Mouse (Mus musculus) cerebellum, adult 2 months (tissue): ENCODE measurements around the gene Acvrl1. TPM values are rescaled to one million over a fixed set of nuclear protein-coding genes. Genes with fewer than 3 reads are reported as not detected.

Experiments
- DNase-seq, 2 experiments: peaks; one replicate each; pipeline ENCODE4 v3.0.0; 2021
- H3K27ac ChIP-seq: fragments of 200-500 bp; 2 replicates; pipeline ENCODE4 v1.5.1; 2012; ENCODE audit warnings: low read length, control low read depth, inconsistent platforms; ENCODE audit not compliant: insufficient read depth
- H3K27me3 ChIP-seq: fragments of 200-500 bp; 2 replicates; pipeline ENCODE4 v1.6.1; 2012; ENCODE audit warnings: inconsistent platforms, mild to moderate bottlenecking, low read length, moderate library complexity; ENCODE audit not compliant: control insufficient read depth, insufficient read depth
- H3K4me1 ChIP-seq: fragments of 200-500 bp; 2 replicates; pipeline ENCODE4 v1.6.1; 2011; ENCODE audit warnings: low read length; ENCODE audit not compliant: control insufficient read depth, insufficient read depth
- H3K4me3 ChIP-seq: fragments of 200-500 bp; replicated peaks from 2 replicates; pipeline ENCODE3; 2011; ENCODE audit warnings: mild to moderate bottlenecking, low read depth, low read length, control low read depth; ENCODE audit not compliant: insufficient read depth
- CTCF ChIP-seq: fragments of 200-500 bp; IDR thresholded peaks from 2 replicates; pipeline ENCODE4 v1.5.1; 2011; ENCODE audit warnings: low read depth, mild to moderate bottlenecking, control low read depth, low read length, moderate library complexity, borderline replicate concordance; ENCODE audit not compliant: insufficient read depth
- POLR2A ChIP-seq: fragments of 200-500 bp; IDR thresholded peaks from 2 replicates; pipeline ENCODE4 v1.6.1; 2011; ENCODE audit warnings: low read length, control low read depth, borderline replicate concordance; ENCODE audit not compliant: insufficient read depth
- WGBS: fragments of 180-500 bp; shearing (Covaris S2); methylation state at CpG from one replicate; pipeline ENCODE4 v1.1.7; 2018; 5-methylcytosine and 5-hydroxymethylcytosine counted together
- polyA plus RNA-seq: library from polyadenylated mRNA; depleted of rRNA; stranded (reverse); fragments of >200 nt; gene quantifications from 2 replicates; pipeline ENCODE4 v1.2.3, GENCODE M21; 2012

The Acvrl1 gene
- polyA plus RNA-seq, 1 experiment, result 17.2 TPM

DNA sequence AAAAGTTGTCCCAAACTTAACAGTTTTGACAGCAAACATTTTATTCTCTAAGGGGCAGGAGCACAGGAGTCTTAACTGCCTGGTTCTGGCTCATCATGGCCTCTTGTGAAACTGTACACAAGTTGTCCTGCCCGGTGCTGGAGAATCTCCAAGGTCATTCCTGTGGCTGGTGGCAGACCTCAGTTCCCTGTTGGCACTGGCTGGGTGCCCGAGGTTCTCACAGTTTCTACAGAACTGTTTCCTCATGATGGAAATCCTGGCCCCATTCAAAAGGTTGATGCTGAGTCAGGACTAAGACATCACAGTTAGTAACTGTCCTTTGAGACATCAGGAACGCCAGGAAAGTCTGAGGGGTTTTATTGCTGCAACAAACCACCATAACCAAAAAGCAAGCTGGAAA lies 41.4 kb upstream of the Acvrl1 start:
- no peak for TF ChIP-seq CTCF
- TF ChIP-seq POLR2A, result no peak
- no peak overlapping the region for H3K4me3 ChIP-seq
- no peak for DNase-seq
- H3K27me3 ChIP-seq, result no peaks in the 10 kb centered on the region
- no peaks in the 10 kb centered on the region for H3K4me1 ChIP-seq
- WGBS, result 18% methylated on average over 3 of the region's 3 CpGs
- H3K27ac ChIP-seq, result no peak overlapping the region

DNA sequence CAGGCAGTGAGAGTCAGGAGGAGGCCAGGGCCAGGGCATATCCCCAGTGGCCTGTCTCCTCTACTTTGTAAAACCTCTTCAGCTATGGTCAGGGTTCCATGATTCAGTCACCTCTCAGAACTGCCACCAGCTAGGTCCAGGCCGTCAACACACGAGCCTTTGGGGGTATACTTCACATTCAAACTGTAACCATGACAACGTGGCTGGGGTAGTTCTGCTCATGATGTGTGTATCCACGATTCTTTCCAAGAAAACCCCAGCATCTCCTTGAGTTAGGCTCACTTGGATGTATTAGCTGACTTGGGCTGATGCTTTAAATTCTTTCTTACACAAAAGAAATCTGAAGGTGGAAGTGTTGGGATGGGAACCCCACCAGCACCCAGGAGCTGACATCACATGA lies 40.0 kb upstream of the Acvrl1 start:
- H3K4me1 ChIP-seq, result no peaks in the 10 kb centered on the region
- no peak overlapping the region for H3K27ac ChIP-seq
- DNase-seq, result no peak
- TF ChIP-seq POLR2A (no peak), CTCF (no peak)
- 70% methylated on average over 4 of the region's 4 CpGs for WGBS
- H3K27me3 ChIP-seq, result no peaks in the 10 kb centered on the region
- no peak overlapping the region for H3K4me3 ChIP-seq

DNA sequence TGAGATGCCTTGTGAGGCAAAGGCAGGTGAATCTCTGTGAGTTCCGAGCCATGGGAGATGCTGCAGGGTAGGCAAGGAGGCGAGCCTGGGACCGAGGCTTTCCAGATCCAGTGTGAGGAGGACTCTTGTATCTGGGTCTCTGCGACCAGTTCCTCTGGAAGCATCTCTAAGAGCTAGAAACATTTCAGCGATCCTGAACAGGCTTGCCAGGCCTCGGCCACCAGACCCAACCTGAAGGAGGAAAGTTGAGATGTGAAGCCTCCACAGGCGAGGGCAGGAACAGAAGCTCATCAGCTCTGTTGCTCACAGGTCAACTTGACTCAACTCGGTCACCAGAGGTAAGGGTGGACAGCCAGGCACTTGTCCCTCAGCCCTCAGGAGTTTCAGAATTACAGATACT lies 36.8 kb upstream of the Acvrl1 start:
- Histone ChIP-seq H3K27me3 (no peaks in the 10 kb centered on the region), H3K27ac (no peak overlapping the region), H3K4me1 (no peaks in the 10 kb centered on the region), H3K4me3 (no peak overlapping the region)
- TF ChIP-seq CTCF (no peak), POLR2A (no peak)
- no peak for DNase-seq
- WGBS, result 97% methylated on average over 8 of the region's 8 CpGs

DNA sequence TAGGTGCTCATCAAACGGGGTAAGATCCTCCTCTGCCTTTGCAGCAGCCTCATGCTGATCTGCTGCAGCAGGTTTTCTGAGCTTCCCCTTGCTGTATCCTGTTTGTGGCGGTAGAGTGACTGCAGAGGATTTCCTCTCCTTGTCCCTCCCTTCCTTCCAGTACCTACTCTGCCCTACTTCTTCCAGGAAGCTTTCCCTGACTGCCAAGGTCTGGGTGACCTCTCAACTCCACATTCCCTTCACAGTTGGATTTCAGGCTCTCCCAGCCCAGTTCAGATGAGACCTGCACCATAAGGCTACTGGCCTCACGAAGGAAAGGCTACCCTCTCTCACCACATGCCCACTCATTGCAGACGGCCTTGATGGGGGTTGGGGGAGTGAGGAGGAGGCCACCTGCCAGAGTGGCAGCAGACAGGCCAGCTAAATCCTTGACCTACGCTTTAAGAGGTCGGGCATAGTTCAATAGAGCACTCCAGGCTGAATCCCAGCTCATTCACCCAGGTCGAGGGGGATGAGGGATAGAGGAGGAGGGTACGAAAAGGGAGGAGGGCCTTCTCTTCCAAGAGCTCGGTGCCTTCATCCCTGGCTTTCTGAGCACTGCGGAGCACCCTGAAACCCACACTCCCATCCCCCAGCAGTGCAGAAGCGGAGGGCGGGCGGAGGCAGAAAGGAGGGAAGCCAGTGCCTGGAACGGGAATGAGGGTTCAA lies 36.0 kb upstream of the Acvrl1 start:
- Histone ChIP-seq H3K27me3 (no peaks in the 10 kb centered on the region), H3K4me3 (no peak overlapping the region), H3K27ac (no peak overlapping the region), H3K4me1 (no peaks in the 10 kb centered on the region)
- DNase-seq, result no peak
- WGBS, result 56% methylated on average over 14 of the region's 14 CpGs
- TF ChIP-seq POLR2A, result no peak
- no peak for TF ChIP-seq CTCF

DNA sequence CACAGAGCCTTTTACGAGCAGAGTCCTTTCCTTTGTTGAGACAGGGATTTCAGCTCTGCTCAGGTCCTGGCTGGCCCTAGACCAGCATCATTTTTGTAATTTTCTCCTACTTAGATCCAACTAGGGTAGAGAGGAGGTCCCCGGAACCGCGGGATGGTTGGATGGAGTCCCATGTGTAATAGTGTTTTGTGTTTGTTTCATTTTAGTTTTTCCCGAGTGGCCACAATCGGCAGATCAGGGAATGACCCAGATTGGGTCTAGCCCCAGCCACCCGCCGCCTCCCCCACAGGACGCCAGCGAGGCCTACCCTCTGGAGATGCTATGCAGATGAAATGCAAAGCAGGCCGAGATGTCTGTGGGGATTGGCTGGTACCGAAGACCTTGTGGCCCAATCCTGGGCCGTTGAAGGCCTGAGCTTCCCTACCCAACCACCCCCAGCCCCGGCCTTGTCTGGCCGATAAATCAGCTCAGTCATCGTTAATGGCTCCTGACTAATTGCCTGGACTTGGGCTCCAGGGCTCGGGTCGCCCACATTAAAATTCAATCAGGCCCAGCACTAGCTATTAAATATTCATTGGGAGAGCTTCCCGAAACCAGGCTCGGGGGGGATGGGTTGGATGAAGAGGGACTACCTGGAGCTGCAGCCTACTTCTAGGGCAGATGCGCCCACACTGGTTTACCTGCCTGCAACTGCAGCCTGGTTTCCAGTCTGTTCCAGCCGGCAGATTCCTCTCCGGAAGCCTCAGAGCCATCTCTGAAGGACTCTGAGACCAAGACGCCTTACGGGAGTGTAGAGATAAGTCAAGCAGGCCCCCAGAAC lies 35.3 kb upstream of the Acvrl1 start:
- peaks cover under 1% of the 10 kb centered on the region; the same call in 1 of the 2 replicates for H3K4me1 ChIP-seq
- no peak overlapping the region for H3K4me3 ChIP-seq
- WGBS, result 53% methylated on average over 25 of the region's 25 CpGs
- TF ChIP-seq POLR2A (no peak), CTCF (no peak)
- no peak overlapping the region for H3K27ac ChIP-seq
- no peaks in the 10 kb centered on the region for H3K27me3 ChIP-seq
- peak; percentile 35 to 53 for DNase-seq

DNA sequence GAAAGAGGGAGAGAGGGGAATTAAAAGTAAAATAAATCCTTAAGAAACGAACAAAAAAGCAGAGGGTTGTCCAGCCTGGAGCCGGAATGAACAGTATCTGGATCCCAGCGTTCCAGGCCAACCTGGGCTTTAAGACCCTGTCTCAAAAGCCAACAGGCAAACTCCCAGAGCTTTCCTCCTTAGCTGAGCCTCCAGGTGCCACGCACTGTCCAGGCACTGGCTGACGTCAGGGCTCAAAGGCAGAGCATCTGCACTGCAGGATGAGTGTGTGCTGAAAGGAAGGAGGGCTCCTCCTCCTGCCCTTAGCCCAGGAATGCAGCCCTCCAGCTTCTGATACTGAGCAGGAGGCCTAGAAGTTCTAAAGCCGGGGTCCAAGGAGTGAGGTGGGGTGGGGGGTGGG lies 34.3 kb upstream of the Acvrl1 start:
- no peaks in the 10 kb centered on the region for H3K27me3 ChIP-seq
- TF ChIP-seq CTCF, result no peak
- no peak for TF ChIP-seq POLR2A
- WGBS, result 77% methylated on average over 6 of the region's 6 CpGs
- H3K4me1 ChIP-seq, result peaks cover 4% of the 10 kb centered on the region; the same call in 1 of the 2 replicates
- no peak for DNase-seq
- no peak overlapping the region for H3K27ac ChIP-seq
- no peak overlapping the region for H3K4me3 ChIP-seq

DNA sequence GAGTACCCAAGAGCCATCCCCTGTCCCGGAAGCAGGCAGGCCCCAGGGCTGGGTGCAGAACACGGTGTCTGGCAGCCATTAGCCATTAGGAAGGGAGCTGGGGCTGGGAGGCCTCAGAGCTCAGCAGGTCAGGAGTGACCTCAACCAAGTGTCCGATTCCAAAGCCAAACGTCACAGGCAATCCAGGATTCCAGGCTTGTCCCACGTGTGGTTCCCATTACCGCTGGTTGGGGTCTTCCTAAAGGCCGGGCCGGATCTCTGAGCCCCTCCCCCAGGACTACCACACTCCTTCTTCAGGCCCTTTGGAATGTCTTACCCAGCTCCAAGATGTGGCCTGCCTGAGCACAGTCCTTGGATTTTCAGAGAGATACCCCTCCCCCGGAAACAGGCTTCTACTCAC lies 33.3 kb upstream of the Acvrl1 start:
- Histone ChIP-seq H3K4me1 (peaks cover 4% of the 10 kb centered on the region; the same call in 1 of the 2 replicates), H3K4me3 (no peak overlapping the region), H3K27me3 (no peaks in the 10 kb centered on the region), H3K27ac (no peak overlapping the region)
- no peak for TF ChIP-seq CTCF
- TF ChIP-seq POLR2A, result no peak
- WGBS, result 77% methylated on average over 9 of the region's 9 CpGs
- no peak for DNase-seq

DNA sequence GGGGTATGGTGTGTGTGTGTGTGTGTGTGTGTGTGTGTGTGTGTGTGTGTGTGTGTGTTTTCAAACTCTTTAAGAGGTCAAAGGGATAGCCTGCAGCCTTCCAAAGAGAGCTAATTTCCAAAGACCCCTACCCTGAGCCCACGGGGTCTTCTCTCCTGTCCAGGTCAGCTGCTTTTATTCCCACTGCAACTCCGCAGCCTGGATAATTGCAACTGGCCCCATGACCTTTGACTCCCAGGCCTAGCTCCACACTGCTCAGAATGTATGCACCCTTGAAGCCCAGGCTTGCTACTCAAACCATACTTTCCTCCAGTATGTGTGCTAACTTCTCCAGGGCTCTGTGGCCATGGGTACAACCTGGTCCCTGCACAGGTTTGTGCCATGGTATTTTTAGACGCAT lies 32.9 kb upstream of the Acvrl1 start:
- no peak for DNase-seq
- 72% methylated on average over 3 of the region's 3 CpGs for WGBS
- Histone ChIP-seq H3K4me1 (peaks cover 4% of the 10 kb centered on the region; the same call in 1 of the 2 replicates), H3K27ac (no peak overlapping the region), H3K4me3 (no peak overlapping the region), H3K27me3 (no peaks in the 10 kb centered on the region)
- no peak for TF ChIP-seq CTCF
- TF ChIP-seq POLR2A, result no peak
